Mouse (Mus musculus): ENCODE data around the gene Afmid.
"Not testable (repeated sequence)": the region's sequence is repeated elsewhere in the genome, so short reads cannot be mapped to it uniquely, and the experiment has no call there.

The Afmid gene

DNA sequence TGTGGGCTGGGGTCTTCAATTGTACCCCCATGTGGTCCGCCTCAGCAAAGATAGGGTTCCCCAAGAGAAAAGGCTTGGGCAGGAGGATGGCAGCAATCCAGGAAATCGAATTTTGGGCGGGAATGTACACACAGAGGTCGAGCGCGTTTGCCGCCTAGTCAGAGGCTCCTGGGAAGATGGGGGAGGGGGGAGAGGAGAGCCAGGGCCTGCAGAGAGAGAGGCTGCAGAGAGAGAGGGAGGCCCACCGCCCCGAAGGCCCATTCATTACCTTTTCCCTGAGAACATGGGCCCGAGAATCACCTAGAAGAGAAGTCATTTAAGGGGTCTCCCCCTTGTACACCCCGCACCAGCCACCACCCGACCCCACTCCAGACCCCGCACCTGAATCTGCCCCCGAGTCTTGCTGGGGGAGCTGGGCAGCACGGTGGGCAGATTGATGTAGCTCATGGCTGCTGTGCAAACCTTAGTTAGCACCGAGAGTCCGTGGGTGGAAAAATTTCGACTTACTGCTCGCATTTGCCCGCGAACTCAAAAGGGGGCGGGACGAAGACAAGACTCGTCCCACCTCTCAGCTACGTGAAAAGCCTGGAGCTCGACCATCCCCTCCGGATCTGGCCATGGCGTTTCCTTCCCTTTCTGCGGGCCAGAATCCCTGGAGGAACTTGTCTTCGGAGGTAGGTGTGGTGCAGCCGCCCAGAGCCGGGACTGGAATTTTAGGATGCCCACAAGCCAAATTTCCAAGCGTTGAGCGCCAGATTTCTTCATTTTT, at the start of gene Afmid, which contains the start of gene Tk1:
Afmid (plus strand) TSS at position 592 of the 769 bp plus-strand sequence.
Tk1 (minus strand) TSS at position 760 of the 769 bp plus-strand sequence.
- DNase-seq (ENCODE audit: low read depth, low spot score) = peak; percentile 96

DNA sequence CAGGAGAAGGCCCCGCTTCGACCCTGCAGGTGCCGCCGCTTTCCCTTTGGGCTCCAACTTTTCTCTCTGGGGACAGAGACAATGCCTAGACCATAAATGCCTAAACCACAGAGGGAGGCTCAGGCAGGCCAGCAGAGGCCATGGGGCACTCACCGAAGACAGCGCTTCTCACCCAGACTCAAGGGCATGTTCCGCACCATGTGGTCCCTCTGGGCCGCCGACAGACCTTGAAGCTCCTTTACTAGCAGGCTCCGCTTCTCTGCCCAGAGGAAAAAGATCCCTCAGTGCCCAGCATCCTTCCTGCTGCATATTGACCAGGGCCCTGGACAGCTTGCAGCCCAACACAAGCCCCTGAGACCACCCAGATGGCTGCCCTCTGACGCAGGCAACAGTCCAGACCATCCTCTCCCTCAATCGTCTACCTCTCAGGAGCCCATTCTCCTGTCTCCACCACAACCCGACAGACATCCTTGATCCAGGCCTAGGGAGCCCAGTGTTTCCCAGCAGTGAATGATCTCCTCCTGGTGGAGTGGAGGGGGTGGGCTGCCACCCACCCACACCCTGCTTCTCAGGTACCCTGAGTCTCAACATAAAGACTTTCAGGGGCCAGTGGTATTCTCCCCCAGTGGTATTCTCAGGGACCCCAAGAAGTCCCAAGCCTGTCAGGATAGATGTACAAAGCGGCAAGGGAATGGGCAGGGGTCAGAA, 49.5 kb upstream of the Afmid start:
- DNase-seq (ENCODE audit: low read depth, low spot score) = no peak

DNA sequence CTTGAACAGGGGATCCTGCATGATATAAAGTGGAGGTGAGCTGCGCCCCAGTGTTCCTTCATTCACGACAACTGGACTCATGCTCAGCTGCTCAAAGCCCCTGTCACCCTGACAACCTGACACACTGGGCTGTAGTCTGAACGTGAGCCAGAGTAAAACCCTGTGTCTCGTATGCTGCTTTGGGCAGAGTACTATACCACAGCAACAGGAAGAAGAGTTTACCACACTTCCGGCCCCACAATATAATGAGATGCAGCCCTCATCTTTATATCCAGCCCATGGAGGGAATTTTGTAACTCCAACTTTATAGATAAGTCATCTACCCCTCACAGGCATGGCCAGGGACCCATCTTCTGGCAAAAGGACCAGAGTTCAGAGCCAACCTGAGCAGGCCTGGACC, 48.6 kb upstream of the Afmid start:
- DNase-seq (ENCODE audit: low read depth, low spot score) = no peak

DNA sequence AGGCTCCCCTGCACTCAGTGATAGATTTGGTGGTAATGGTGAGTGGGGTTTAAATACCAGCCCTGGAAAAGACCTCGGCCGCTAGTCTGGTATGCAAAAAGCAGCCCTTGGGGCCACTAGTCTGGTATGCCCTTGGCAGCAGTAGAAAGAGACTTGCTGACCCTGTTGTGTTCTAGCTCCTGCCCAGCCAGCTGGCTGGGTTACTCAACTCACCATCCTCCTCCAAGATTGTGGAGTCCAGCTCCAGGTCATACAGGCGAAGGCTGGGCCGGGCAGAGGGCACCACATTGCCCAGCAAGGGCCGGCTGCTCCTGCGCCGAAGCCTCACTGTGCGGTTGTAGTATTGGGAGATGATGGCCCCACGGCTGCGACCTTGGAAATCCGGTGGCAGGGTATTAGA, 47.7 kb upstream of the Afmid start:
- DNase-seq (ENCODE audit: low read depth, low spot score) = no peak

DNA sequence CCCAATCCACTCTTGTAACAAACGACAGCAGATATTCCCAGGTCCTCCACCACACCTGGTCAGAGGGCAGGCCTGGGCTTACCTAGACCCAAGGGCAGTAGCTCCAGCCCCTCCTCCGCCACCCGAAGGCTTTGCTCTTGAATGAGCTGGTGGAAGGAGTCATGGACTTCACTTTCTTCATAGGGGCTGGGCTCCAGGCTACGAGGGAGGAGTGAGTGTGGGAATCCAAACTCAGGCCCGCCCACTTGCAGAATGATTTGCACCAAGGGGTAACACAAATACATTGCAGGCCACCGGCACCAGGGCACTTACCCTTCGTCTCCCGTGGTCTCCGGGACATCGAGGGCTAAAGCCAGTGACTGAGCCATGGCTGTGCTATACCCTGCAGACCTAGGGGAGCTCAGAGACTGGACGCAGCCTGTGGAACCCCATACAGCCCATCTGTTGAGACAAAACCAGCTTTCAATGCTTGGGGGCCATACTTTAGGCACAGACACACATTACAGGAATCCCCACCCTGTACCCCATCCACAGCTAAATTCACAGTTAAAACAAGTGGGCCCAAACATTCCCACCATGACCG, 46.8 kb upstream of the Afmid start:
- DNase-seq (ENCODE audit: low read depth, low spot score) = peak; percentile 62

DNA sequence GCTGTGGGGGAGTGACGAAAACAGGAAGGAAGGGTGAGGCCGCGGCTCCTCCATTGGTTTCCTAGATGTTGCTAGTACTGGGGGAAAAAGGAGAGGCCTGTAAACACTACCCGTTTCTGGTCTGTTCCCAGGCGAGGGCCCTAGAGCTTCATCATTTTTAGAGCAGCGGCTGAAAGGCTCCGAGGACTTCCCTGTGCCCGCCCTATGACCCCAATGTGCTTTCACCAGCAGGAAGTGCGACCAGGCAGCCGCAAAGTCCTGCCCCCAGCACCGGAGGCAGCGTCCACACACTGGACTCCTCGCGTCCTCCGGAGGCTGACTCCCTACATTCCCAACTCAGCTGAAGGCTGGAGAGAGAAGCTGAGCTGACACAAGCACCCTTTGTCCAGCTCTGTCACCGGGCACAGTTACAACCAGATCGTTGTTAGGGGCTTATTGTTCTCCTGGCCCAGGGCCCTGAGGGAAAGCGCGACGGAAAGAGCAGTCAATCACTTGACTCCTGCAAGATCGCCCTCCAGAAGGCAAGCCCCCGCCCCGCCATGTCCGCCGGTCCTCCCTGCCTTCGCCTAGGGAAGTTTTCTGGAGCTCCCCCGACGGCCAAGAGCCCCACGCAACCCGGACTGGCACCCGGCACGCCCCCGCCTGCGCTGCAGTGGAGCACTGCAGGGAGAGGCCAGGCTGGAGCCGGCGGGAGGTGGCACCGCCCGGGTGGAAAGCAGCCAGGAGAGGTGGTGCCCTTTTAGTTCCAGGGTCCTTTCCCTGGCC, 46.1 kb upstream of the Afmid start:
- peak; percentile 46 for DNase-seq (ENCODE audit: low read depth, low spot score)

DNA sequence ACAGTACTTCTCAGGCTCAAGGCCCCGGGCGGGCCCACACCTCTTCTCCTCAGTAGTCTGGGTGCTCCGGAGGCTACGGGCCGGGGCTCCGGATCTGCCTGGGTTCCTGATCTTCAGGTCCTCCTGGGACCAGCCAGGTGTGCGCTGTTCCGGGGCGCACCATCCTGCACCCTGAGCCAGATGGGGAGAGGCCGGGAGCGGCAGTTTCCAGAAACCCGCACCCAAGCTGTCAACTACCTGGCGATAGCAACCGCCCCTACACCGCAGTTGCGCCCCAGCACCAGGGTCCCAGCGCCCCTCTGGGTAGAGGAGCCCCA, 45.6 kb upstream of the Afmid start:
- DNase-seq (ENCODE audit: low read depth, low spot score) = peak; percentile 40

DNA sequence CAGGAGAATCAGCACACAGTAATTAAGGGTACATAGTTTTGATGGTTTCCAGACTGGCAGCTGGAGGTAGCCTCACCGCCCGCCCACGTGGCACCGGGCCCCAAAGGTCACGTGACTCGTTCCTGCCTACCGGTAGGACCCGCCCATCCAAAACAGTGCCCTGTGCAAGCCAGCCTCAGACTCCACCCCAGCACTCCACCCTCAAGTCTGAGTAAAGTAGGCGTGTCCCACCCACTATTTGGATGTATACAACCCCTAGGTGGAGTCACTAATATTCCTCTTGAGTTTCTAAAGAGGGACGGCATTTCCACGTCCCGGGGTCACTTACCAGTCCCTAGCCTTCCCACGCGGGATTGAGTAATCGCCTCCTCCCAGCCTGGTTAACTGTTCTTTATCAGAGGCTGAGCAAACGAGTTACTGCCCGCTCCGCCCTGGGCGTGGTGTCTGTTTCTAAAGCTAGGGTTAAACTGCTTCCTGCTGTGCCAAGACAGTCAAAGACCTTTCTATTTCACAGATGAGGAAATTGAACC, 45.1 kb upstream of the Afmid start:
- DNase-seq (ENCODE audit: low read depth, low spot score) = peak; percentile 95

DNA sequence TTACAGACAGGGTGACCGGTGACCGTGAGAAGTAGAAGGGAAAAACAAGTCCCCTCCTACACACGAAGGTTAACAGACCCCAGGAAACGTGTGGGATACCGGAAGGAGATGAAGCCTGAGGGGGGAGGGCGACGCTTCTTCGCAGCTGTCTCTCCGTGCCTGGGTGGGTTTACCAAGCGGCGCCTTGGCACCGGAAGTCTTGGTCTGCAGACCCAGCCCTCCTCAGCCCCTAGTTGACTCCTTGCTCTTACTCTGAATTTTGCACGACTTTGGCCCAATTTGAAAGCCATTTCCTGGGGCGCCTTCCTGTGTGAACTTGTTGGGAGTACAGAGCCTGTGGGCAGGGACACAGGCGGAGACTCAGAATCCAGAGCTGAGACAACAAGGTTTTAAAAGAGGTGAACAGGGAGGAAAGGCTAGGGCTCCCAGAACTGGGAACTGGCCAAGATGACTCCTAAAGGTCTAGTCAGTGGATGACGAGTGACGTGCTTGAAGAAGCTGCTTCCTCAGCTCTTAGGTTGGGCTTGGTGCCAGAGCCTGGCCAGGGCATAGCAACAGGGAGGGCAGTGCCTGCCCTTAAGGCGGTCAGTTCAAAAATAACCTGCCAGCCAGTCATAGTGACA, 44.4 kb upstream of the Afmid start:
- no peak for DNase-seq (ENCODE audit: low read depth, low spot score)

DNA sequence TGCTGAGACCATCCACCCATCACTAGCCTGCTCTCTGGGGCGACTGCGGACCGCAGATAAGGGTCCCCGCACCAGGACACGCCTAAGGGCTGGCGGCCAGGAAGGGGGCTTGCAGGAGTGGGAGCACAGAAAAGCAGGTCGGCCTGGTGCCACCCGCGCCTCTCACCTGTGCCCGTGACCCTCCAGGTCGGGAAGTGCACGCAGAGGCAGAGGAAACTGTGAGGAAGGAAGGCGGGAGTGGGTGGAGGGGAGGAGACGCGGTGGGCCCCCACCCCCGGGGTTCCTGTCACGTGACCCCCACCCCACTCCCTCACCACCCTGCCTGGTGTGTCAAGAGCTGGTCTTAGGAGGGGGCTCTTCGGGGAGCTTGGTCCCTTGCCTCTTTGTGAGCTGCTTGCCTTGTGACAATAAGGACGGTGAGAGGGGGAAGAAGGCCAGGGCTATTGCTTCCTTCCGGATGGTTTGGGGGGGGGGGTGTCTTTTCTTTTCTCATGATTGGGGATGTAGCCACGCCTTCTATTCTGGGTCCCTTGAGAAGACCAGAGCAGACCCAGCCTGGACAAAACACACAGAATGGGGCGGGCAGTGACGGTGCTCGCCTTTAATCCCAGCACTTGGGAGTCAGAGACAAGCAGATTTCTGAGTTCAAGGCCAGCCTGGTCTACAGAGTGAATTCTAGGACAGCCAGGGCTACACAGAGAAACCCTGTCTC, 43.6 kb upstream of the Afmid start, which contains the start of the genes Tmc8 and Tmc6:
Tmc8 (plus strand) TSS at position 84 of the 712 bp plus-strand sequence.
Tmc6 (minus strand) TSS at position 206 of the 712 bp plus-strand sequence.
- peak; percentile 29 for DNase-seq (ENCODE audit: low read depth, low spot score)

DNA sequence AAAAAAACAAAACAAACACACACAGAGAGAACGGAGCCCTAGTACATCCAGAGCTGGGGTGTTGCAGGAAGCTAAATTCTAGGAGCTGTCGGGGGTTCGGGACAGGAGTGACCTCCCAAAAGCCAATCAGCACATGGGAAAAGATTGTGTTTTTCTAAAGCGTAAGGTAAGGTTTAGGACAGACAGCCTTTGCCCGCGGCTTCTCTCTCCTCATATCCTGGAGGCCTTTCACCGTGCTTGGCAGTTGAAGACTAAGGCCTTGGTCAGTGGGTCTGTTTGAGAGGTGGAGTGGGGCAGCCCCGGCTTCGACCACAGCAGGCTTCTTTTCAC, 43.1 kb upstream of the Afmid start:
- DNase-seq (ENCODE audit: low read depth, low spot score) = no peak

DNA sequence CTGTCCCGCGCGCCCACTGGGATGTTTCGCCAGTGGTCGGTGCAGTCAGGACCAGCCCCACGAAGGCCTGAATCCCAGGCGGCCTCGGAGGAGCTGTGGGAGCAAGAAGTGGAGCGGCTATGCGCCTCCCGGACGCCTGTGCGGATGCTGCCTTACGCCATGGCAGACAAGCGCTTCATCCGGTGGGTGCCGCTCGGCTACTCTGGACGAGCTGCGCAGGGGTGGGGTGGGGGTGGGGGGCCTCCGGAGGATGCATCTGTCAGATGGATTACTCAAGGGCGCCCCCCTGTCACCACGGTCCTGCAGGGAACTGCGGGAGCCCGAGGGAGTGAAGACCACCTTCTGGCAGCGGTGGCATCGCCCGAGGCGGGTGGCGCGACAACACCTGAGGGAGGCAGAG, 42.6 kb upstream of the Afmid start:
- peak; percentile 78 for DNase-seq (ENCODE audit: low read depth, low spot score)

DNA sequence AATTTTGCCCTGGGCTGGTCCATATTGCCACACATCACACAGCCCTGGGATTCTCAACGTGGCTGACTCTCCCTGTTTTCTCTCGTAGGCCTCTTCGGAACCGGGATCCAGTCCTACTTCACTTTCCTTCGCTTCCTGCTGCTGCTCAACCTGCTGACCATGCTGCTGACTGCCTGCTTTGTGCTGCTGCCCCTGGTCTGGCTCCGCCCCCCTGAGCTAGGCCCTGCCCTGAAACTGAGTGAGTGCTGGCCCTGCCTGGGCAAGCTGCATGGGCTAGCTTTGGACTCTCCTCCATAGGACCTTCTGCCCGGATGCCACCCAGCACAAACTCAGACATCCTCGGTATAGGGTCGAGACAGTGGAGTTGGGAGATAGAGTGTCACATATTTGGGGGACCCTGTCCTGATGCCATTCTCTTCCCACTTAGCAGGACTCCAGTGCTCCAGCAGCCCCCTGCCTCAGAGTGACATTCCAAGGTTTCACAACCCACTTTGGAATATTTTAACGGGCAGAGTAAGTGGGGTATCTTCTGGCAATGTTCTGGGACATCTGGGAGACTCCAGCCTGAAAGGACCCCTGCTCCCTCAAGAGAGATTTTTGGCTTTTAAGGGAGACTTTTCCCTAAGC, 41.9 kb upstream of the Afmid start:
- no peak for DNase-seq (ENCODE audit: low read depth, low spot score)

DNA sequence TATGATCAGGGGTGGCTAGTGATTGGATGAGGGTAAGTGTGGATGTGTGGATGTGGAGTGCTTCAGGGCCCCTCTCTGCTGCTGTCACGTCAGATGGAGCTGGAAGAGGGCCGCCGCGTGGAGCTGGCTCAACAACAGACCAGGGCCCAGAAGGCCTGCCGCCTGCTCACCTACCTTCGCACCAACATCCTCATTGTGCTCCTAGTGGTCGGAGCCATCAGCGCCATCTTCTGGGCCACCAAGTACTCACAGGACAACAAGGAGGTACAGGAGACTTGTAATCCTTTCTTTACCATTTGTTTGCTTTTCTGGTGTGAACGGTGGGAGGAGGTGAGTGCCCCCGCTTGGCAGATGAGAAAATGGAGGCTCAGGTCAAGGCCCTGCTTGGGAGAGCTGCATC, 39.4 kb upstream of the Afmid start:
- peak; percentile 87 for DNase-seq (ENCODE audit: low read depth, low spot score)

DNA sequence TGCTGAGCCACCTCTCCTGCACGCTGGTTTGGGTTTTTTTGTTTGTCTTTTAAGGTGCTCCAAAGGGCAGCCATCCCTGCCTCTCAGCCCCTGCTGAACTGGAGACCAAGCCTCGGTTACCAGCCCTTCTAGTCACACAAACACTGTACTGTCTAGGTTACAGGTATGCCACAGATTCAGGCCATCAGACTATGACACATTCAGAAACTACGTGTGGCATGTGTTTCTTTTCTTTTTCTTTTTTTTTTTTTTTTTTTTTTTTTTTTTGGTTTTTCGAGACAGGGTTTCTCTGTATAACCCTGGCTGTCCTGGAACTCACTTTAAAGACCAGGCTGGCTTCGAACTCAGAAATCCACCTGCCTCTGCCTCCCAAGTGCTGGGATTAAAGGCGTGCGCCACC, 37.2 kb upstream of the Afmid start:
- DNase-seq (ENCODE audit: low read depth, low spot score) = not testable (repeated sequence)

DNA sequence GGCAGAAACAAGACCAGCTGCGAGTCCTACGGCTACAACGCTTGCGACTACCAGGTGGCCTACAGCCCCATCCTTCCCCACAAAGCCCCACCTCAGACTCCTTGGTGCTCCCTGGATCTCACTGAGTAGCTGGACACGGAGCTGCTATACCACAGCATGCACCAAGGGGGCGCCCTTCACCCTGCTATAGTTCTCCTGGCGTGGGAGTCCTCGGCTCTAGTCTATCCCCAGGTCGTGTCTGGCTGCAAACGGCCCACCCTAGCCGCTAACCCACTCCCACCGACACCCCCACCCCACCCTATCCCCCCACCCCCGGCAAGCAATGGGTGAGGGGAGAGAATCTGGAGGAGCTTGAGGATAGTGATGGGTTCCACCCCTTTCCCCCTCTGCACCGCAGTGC, 35.4 kb upstream of the Afmid start:
- DNase-seq (ENCODE audit: low read depth, low spot score) = peak; percentile 85

DNA sequence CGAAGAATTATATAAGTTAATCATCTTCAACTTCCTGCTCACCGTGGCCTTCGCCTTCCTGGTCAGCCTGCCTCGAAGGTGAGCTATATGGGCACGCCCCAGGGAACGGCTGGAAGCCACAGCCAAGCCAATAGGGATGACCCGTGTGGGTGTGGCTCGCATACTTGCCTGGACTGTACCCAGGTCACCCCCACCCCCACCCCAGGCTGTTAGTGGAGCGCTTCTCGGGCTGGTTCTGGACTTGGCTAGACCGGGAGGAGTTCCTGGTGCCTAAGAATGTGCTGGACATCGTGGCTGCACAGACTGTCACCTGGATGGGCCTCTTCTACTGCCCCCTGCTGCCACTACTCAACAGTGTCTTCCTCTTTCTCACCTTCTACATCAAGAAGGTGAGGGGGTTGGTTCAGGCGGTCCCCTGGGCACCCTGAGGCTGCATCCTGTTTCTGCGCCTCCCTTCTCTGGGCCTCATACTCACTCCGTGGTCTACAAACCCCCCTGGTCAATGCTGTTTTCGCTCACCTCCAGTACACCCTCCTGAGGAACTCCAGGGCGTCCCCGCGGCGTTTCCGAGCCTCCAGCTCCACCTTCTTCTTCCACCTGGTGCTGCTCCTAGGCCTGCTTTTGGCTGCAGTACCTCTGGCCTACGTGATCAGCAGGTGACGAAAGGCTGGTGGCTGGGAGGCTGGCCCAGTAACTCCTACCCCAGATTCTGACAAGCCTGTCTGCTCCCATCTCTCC, 34.9 kb upstream of the Afmid start:
- peak; percentile 68 for DNase-seq (ENCODE audit: low read depth, low spot score)

DNA sequence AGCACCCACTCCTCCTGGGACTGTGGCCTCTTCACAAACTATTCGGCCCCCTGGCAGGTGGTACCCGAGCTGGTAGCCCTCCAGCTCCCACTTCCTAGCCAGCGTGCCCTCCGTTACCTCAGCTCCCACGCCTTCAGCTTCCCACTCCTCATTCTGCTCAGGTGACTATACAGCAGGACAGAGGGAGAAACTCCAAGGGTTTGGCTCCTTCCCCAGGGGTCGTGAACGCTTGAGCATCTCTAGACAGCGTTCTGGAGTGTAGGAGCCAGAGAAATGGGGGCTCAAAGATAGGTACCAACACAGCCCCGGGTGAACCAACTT, 34.3 kb upstream of the Afmid start:
- no peak for DNase-seq (ENCODE audit: low read depth, low spot score)

DNA sequence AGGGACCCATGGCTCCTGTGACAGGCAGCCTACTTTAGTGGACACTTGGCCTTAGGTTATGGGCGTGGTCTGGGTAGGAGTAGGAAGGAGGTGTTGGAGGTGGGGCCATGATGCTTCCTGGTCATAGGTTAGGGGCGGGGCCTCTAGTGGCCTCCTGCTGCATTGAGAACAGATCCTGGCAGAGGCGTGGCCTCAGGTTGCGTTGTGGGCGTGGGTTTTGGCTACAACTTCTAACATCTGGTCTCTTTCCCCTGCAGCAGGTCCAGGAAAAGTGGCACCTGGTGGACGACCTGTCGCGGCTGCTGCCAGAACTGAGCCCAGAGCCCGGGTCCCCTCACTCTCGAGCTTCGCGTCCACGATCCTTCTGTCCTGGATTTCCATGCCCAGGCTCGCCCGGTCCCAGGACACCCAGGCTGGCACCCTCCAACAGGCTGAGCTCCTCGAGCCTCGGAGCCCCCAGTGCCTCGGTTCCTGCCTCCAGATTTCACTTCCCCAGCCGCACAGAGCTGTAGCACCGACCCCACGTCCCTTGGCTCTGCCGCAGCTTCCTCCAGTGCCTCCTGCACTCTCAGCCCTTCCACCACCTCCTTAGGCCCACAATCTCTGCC, 33.3 kb upstream of the Afmid start:
- DNase-seq (ENCODE audit: low read depth, low spot score) = peak; percentile 97
